Mouse (Mus musculus): Measurements from ENCODE around the gene Hist1h2bb.
A peak's percentile ranks its signal among the peaks of the same experiment; 100 is the strongest.
"Not testable (repeated sequence)": the region's sequence is repeated elsewhere in the genome, so short reads cannot be mapped to it uniquely, and the experiment has no call there.

Gene Hist1h2bb

GRCm38 (mm10) chr13:23764324-23765171, 18.0 kb downstream of the Hist1h2bb start:
- no peak for DNase-seq (ENCODE audit: low spot score in 2 of 2)

DNA sequence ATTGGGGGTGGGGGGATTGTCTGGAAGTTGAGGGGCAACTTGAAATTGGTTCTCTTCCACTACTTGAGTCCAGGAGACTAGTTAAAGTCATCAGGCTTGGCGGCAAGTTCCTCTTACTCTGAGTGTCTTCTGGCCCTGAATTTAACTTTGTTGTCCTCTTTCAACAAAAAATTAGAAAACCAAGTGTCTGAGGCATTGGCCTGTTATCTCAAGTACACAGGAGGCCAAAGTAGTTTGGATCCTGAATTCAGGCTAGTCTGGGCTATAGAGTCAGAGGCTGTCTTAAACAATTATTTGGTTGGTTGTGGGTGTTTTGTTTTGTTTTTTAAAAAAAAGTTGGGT, 18.6 kb downstream of the Hist1h2bb start:
- DNase-seq (ENCODE audit: low spot score in 2 of 2), result no peak

- no peak for DNase-seq (ENCODE audit: low spot score in 2 of 2)
Observed at GRCm38 (mm10) chr13:23766772-23767171, 20.2 kb downstream of the Hist1h2bb start.

- no peak for DNase-seq (ENCODE audit: low spot score in 2 of 2)
Observed at GRCm38 (mm10) chr13:23768834-23769397, 22.4 kb downstream of the Hist1h2bb start.

GRCm38 (mm10) chr13:23769613-23770012, 23.1 kb downstream of the Hist1h2bb start, which contains the start of gene Trim38:
TSS of gene Trim38 (plus strand) at chr13:23769913.
- not testable (repeated sequence) for DNase-seq (ENCODE audit: low spot score in 2 of 2)

- DNase-seq (ENCODE audit: low spot score in 2 of 2), result peak in 1 of 2 experiments; percentile 17
Observed at GRCm38 (mm10) chr13:23772561-23773313, 26.2 kb downstream of the Hist1h2bb start.

DNA sequence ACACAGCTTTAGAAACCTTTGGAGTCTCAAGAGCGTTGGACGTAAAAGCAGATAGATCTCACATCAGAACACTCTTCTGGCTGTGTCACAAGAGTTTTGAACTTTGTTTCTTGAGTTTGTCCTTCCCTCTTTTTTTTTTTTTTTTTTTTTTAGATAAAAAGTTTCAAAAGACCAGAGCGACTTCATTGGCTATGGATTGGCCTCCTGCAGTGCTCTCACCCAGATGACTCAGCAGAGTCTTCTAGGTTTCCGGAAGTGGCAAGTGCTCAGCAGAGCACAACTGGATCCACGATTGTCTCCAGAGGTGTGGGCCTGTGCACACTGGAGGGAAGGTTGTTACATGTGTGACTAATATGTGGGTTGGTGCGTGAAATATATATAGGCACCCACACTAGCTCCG, 31.8 kb downstream of the Hist1h2bb start:
- DNase-seq (ENCODE audit: low spot score in 2 of 2), result no peak

GRCm38 (mm10) chr13:23779025-23779424, 32.5 kb downstream of the Hist1h2bb start:
- no peak for DNase-seq (ENCODE audit: low spot score in 2 of 2)

DNA sequence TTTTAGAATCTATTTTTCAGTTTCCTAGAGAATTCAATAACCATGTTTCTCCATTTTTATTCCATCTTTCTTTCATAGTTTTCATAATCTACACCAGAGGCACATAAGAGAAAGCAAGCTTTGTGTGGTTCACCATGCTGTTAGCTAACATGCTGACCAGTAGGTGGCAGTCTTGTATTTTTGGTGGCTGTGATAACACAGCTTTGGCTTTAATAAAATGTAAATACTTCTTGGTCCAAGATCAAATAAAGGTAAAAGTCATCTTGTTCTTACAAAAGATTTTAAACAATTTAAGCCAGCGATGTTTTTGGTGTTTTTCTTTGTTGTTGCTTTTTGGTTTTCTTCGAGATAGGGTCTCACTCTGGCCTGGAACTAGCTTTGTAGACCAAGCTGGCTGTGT, 46.0 kb downstream of the Hist1h2bb start:
- peak in 1 of 2 experiments; percentile 12 for DNase-seq (ENCODE audit: low spot score in 2 of 2)

Data from heart, adult 9 months (tissue).